Mouse (Mus musculus) layer of hippocampus, adult 6 months (tissue): ENCODE data around the gene Hist1h4h. TPM values are rescaled to one million over a fixed set of nuclear protein-coding genes. Genes with fewer than 3 reads are reported as not detected.

Experiments
- long read RNA-seq, 2 experiments: library from polyadenylated mRNA; unstranded; transcript quantifications; one replicate each; pipeline ENCODE4 v2.0.0; 2019 to 2020
- polyA plus RNA-seq: library from polyadenylated mRNA; unstranded; fragments of <200 nt; fragmentation: Nextera tagmentation; gene quantifications from 2 replicates; pipeline ENCODE4 v1.2.3, GENCODE M21; 2021

Hist1h4h gene
- polyA plus RNA-seq: 62.0 and 135 TPM in 2 replicates
- long read RNA-seq, experiment 1, transcript Hist1h4h-201 (1 exons, 470 nt): major isoform, 21 of 21 reads
- long read RNA-seq, experiment 1, partial matches to known transcripts: 0 of 21 reads
- long read RNA-seq, experiment 1, other reads (novel, unspliced or antisense): 0 of 21 reads
- long read RNA-seq, experiment 2, partial matches to known transcripts: 0 of 2 reads
- long read RNA-seq, experiment 2, other reads (novel, unspliced or antisense): 0 of 2 reads

DNA sequence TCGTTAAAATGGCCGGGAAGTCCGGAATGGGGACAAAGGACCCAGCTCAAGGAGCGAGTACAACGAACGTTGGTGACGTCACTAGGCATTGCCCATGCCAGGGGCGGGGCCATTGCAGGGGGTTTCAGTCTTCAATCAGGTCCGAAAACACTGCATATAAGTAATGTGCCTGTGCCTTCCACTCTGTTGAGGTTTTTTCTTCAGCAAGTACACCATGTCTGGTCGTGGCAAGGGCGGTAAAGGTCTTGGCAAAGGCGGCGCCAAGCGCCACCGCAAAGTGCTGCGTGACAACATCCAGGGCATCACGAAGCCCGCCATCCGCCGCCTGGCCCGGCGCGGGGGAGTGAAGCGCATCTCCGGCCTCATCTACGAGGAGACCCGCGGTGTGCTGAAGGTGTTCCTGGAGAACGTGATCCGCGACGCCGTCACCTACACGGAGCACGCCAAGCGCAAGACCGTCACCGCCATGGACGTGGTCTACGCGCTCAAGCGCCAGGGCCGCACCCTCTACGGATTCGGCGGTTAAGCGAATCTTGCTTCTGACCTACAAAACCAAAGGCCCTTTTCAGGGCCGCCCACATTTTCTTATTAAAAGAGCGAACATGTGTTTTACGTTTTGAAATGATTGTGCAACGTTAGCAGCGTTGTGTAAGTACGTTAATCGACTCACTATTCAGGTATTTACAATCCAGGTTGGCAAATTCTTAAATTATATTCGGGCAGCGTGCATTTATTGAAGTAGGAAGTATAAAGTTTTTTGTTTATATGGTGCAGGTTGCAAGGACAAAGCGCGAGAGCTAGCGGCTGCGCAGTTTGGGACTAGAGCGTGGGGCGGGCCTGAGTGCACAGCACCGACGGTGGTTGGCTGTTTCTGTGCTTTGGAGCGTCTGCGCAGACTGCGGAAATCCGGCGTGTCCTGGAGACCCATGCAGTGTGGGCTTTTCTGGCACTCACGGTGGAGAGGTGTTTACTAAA, at the start of gene Hist1h4h:
Gene Hist1h4h (plus strand): TSS at position 150 of the 975 bp plus-strand sequence.

DNA sequence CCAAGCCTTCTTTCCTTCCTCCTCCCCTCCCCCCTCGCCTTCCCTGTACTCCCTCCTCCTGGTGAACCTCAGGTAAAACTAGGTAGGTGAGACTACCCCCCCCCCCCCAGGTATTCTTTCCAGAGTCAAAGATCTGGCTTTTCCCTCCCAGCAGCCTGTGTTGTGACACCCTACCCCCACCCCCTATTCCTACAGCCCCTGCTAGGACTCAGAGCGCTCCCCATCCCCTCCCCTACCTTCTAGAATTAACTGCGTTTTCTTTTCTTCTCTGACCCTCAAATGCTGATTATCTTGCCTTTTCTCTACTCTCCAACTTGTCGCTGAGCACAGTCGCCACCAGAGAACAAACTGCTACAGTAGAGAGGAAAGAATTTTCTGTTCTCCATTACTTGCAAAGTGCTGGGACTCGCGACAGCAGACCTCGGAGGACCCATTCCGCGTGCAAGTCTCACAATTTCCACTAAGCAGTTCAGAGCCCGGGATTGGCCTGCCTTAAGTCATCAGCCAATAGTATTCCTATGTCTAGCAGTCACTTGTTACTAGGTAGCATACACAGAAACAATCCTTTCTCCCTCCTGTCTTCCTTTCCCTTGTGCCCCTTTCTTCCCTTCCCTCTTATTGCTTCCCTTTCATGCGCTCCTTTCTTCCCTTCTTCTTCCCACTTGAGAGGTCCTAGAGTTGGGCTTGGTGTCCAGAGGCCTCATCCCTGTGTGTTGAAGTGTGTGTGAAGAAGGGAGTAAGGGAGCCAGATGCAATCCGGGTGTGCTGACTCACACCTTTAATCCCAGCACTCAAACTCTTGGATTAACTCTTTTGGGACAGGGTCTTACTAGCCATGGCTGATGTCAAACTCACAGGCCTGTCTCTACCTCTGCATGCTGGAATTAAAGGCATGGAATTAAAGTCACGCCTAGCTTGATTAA, 42.2 kb upstream of the Hist1h4h start, which contains the start of gene Btn2a2:
Gene Btn2a2 (minus strand): TSS at position 458 of the 923 bp plus-strand sequence.

DNA sequence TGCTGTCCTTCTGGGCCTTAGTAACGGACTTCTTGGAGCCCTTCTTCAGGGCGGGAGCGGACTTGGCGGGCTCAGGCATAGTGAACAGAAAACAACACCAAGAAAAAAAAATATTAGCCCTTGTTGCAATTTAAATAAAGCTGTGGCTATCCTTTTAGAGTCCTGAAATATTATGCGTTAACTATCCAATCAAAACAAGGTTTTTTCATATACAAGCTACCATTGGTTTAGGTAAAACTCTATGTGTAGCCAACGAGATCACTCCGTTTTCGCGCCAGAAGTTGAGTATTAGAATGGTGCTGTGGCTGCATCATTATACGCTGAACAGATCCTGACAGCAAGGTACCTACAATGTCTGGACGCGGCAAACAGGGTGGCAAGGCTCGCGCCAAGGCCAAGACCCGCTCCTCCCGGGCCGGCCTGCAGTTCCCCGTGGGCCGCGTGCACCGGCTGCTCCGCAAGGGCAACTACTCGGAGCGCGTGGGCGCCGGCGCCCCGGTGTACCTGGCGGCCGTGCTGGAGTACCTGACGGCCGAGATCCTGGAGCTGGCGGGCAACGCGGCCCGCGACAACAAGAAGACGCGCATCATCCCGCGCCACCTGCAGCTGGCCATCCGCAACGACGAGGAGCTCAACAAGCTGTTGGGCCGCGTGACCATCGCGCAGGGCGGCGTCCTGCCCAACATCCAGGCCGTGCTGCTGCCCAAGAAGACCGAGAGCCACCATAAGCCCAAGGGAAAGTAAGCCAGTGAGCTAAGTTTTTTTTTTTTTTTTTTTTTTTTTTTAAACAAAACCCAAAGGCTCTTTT, 2.9 kb downstream of the Hist1h4h start, which contains the start of gene Hist1h2af:
Gene Hist1h2af (plus strand): TSS at position 347 of the 808 bp plus-strand sequence.

DNA sequence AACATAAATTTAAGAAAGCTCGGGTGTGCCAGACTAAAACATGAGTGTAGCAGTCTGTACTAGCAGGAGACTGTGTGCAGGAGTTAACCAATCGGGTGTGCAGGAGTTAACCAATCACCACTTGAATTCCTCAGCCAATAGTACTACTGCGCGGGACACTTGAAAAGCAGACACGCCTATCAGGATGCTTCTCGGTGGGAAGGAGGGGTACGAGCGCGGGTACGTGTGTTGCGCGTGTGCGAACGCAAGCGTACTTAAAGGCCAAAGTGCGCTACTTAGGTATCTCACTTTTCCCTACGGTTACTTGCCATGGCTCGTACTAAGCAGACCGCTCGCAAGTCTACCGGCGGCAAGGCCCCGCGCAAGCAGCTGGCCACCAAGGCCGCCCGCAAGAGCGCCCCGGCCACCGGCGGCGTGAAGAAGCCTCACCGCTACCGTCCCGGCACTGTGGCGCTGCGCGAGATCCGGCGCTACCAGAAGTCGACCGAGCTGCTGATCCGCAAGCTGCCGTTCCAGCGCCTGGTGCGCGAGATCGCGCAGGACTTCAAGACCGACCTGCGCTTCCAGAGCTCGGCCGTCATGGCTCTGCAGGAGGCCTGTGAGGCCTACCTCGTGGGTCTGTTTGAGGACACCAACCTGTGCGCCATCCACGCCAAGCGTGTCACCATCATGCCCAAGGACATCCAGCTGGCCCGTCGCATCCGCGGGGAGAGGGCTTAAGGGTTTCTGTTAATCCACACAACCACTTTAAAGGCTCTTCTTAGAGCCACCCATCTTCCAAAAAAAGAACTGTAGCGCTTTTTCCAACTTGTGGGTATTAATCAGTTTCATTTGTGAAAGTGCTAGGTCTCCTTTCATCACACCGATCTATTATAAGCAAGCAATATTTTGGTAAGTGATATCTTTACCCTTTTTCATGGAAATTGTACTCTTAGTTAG, 4.6 kb downstream of the Hist1h4h start, which contains the start of gene Hist1h3g:
Gene Hist1h3g (plus strand): TSS at position 286 of the 939 bp plus-strand sequence.

DNA sequence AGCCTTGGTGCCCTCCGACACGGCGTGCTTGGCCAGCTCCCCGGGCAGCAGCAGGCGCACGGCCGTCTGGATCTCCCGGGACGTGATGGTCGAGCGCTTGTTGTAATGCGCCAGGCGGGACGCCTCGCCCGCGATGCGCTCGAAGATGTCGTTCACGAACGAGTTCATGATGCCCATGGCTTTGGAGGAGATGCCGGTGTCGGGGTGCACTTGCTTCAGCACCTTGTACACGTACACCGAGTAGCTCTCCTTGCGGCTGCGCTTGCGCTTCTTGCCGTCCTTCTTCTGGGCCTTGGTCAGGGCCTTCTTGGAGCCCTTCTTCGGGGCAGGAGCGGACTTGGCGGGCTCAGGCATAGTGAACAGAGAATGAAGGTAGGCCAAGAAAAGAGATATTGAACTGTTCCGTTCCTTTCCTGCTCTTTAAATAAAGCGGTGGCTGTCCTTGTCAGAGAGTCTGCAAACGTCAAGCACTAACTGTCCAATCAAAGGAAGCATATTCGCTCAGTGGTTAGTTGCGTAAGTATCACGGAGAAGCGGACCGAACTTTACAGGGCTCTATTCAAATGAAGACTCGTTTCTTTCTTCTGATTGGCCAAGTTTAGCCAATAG, 12.3 kb downstream of the Hist1h4h start, which contains the start of gene Hist1h2bh:
Gene Hist1h2bh (minus strand): TSS at position 394 of the 609 bp plus-strand sequence.

DNA sequence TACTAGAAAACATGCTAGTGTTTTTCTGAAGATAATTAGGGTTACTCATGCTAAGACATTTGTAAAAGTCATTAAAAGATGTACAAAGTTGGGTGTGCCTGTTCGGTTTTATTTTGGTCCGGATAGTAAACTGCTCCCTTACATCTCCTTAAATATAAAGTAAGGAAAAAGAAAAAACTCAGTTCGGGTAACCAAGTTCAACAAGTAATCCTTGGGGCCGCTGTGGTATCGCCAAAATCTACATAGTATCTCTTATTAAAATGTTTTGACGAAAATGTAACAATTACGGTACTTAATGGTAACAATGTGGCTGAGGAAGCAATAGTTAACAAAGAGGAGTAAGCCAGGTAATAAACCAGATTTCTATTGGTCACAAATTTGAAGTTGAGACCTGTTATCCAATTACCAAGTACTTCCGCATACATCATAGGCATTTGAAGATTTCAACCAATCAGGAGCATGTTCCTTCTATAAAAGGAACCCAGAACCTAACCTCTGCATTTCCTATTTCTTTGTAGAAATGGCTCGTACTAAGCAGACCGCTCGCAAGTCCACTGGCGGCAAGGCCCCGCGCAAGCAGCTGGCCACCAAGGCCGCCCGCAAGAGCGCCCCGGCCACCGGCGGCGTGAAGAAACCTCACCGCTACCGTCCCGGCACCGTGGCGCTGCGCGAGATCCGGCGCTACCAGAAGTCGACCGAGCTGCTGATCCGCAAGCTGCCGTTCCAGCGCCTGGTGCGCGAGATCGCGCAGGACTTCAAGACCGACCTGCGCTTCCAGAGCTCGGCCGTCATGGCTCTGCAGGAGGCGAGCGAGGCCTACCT, 13.3 kb downstream of the Hist1h4h start, which contains the start of gene Hist1h3f:
Gene Hist1h3f (plus strand): TSS at position 88 of the 822 bp plus-strand sequence.

DNA sequence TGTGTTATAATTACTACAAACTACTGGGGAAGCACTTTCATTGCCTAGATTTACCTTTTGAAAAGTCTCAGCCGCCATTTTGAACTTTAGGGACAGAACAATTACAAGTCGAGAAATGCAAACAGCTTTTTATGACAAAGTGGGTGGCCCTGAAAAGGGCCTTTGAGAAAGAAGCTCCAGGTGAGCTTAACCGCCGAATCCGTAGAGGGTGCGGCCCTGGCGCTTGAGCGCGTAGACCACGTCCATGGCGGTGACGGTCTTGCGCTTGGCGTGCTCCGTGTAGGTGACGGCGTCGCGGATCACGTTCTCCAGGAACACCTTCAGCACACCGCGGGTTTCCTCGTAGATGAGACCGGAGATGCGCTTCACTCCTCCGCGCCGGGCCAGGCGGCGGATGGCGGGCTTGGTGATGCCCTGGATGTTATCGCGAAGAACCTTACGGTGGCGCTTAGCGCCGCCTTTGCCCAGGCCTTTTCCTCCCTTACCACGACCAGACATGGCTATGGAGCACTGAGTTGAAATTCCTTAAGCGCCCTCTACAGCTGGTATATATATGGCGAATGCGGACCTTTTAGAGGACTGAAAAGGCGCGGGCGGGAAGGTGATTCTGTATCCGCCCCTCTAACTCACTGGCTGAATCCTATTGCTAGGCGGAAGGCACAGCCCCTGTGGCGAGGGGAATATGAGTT, 20.4 kb downstream of the Hist1h4h start, which contains the start of gene Hist1h4f:
Gene Hist1h4f (minus strand): TSS at position 503 of the 689 bp plus-strand sequence.

DNA sequence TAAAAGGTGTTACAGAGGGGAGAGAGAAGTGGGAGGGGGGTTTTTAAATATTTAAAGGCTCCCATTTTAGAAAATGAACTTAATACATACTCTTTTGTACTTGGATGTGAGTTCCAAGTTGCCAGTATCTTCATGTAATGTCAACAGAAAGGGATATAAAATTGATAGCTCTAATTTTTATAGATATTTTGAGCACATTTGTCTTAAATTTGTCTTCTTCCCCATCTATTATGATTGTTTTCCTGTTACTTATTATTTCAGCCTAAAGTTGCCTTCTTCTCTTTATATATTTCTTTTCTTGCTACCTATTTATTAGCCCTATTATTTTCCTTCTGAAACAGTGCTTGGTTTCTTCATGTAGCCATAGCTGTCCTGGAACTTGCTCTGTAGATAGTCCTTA, 22.1 kb downstream of the Hist1h4h start, which contains the start of gene Hist1h1d:
Gene Hist1h1d (plus strand): TSS at position 301 of the 400 bp plus-strand sequence.

DNA sequence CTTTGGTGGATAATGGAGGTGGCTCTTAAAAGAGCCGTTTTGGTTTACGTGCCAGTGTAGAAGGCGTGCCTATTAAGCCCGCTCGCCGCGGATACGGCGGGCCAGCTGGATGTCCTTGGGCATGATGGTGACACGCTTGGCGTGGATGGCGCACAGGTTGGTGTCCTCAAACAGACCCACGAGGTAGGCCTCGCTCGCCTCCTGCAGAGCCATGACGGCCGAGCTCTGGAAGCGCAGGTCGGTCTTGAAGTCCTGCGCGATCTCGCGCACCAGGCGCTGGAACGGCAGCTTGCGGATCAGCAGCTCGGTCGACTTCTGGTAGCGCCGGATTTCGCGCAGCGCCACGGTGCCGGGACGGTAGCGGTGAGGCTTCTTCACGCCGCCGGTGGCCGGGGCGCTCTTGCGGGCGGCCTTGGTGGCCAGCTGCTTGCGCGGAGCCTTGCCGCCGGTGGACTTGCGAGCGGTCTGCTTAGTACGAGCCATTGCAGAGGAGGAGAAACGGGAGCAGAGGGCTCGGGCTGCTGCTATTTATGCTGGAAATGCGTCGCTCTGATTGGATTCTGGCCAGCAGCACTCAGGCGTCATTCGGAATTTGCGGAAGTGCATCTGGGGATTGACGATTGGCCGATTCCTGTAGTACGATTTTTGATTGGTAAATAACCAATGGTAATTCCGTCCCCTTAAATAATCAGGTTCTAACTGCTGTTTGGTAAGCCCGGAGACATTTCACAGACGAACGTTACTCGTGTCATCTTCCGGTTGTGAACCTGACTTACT, 31.2 kb downstream of the Hist1h4h start, which contains the start of gene Hist1h3e:
Gene Hist1h3e (minus strand): TSS at position 487 of the 777 bp plus-strand sequence.

DNA sequence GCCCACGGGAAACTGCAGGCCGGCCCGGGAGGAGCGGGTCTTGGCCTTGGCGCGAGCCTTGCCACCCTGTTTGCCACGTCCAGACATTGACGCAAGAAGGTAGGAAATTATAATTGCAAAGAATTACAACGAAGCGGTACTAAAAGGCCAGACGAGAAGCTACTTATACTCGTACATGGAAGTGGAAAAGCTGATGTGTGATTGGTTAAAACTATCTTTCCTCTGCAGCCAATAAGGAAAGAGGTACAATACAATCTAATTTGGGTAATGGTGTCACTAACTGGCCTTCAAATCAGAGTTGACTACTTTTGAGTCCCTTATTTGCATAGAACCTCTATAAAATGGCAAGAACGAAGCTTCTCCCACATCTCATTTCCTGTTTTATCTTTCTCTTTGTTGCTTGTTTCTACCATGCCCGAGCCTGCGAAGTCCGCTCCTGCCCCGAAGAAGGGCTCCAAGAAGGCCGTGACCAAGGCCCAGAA, 40.2 kb downstream of the Hist1h4h start, which contains the start of the genes Hist1h2ae and Hist1h2bg:
Gene Hist1h2ae (minus strand): TSS at position 199 of the 482 bp plus-strand sequence.
Gene Hist1h2bg (plus strand): TSS at position 375 of the 482 bp plus-strand sequence.

DNA sequence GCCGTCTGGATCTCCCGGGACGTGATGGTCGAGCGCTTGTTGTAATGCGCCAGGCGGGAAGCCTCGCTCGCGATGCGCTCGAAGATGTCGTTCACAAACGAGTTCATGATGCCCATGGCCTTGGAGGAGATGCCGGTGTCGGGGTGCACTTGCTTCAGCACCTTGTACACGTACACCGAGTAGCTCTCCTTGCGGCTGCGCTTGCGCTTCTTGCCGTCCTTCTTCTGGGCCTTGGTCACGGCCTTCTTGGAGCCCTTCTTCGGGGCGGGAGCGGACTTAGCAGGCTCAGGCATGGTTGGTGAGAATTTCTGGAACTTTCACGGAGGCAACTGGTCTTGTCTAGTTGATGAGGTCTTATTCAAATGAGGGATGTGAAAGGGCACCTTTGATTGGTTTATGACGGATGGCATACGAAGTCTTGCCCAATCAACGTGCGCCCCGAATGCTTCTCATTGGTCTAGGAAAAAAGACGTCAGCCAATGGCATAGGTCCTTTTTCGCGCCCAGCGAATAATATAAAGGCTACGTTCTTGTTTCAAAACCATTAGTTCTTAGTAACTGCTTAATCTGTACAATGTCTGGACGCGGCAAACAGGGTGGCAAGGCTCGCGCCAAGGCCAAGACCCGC, 43.2 kb downstream of the Hist1h4h start, which contains the start of the genes Hist1h2bf and Hist1h2ad:
Gene Hist1h2bf (minus strand): TSS at position 299 of the 627 bp plus-strand sequence.
Gene Hist1h2ad (plus strand): TSS at position 484 of the 627 bp plus-strand sequence.

DNA sequence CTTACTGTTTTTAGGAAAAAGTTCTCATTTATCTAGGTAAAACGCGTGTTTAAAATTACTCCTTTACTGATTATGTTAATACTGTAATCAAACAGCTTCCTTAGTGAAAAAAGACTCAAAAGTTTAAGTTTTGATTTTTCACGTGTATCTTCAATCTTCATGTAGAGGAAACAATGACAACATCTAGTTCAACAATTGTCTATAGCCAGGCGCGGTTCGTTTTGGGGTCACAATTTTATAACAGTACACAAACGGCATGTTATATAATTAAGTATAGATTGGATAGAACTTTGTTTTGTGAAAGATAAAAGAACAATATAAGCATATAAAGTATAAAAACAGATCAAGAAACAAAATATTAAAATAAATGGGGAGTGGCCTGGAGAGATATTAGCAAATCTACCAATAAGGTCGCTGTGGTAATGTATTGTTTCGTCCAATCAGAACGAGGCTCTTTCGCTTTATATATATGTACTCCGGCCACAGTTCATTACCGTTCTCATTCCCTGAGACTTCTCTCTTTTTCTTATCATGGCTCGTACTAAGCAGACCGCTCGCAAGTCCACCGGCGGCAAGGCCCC, 44.5 kb downstream of the Hist1h4h start, which contains the start of gene Hist1h3d:
Gene Hist1h3d (plus strand): TSS at position 493 of the 581 bp plus-strand sequence.

